Mouse (Mus musculus) G1E (cell line): Measurements from ENCODE around the gene Celf2.

Source experiments
- CTCF ChIP-seq: IDR thresholded peaks from 2 replicates; pipeline ENCODE4 v1.5.1; 2012; ENCODE audit warnings: low read depth, low read length, inconsistent platforms, mixed read lengths
- POLR2AphosphoS5 ChIP-seq: IDR thresholded peaks from 2 replicates; pipeline ENCODE4 v1.6.1; 2012; ENCODE audit warnings: low read depth, low read length, inconsistent platforms; ENCODE audit not compliant: insufficient replicate concordance

- TF ChIP-seq CTCF (no peak), POLR2AphosphoS5 (no peak)
Measured at GRCm38 (mm10) chr2:6522411-6522810, 987.0 kb downstream of the Celf2 start.
